Mouse (Mus musculus): ENCODE data around the gene Evl. TPM values are rescaled to one million over a fixed set of nuclear protein-coding genes. Genes with fewer than 3 reads are reported as not detected.

The Evl gene
- polyA plus RNA-seq, 1 experiment from 2014 or later = 232 TPM

DNA sequence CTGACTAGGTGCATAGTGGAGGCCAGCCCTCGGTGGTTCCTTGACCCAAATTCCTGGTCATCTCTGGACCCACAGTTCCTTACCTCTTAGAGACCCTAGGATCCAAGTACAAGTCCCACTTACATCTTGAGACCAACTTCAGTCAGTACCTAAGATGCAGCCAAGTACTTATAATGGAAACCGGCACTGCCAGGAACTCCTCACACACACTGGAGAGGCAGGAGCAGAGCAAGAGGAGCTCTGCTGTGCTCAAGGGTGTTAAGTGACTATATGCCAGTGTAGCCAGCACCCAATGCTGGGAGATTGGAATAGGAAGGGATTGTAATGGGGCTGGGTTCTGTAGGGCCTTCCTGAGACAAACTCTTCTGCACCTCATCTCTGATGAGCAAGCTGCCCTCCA lies 120.4 kb downstream of the Evl start:
- 87% methylated on average over 2 of the region's 2 CpGs for WGBS
- ATAC-seq = no peak
- H3K4me3 ChIP-seq (ENCODE audit: low read depth, low read length) = no peak overlapping the region
- H3K36me3 ChIP-seq (ENCODE audit: control insufficient read depth, insufficient read depth, low read length) = peaks cover 81% of the 10 kb centered on the region
- H3K4me2 ChIP-seq (ENCODE audit: low read length) = no peak overlapping the region
- H3K9ac ChIP-seq (ENCODE audit: low read length) = no peak overlapping the region
- DNase-seq (ENCODE audit: low spot score) = no peak
- H3K27ac ChIP-seq (ENCODE audit: low read depth, low read length) = no peak overlapping the region
- H3K27me3 ChIP-seq (replicated peaks; ENCODE audit: control insufficient read depth, insufficient read depth, low read length) = no peaks in the 10 kb centered on the region
- H3K9me3 ChIP-seq (replicated peaks; ENCODE audit: control insufficient read depth, low read length) = no peaks in the 10 kb centered on the region
- no peaks in the 10 kb centered on the region for H3K4me1 ChIP-seq (ENCODE audit: control insufficient read depth, insufficient read depth, low read length)

DNA sequence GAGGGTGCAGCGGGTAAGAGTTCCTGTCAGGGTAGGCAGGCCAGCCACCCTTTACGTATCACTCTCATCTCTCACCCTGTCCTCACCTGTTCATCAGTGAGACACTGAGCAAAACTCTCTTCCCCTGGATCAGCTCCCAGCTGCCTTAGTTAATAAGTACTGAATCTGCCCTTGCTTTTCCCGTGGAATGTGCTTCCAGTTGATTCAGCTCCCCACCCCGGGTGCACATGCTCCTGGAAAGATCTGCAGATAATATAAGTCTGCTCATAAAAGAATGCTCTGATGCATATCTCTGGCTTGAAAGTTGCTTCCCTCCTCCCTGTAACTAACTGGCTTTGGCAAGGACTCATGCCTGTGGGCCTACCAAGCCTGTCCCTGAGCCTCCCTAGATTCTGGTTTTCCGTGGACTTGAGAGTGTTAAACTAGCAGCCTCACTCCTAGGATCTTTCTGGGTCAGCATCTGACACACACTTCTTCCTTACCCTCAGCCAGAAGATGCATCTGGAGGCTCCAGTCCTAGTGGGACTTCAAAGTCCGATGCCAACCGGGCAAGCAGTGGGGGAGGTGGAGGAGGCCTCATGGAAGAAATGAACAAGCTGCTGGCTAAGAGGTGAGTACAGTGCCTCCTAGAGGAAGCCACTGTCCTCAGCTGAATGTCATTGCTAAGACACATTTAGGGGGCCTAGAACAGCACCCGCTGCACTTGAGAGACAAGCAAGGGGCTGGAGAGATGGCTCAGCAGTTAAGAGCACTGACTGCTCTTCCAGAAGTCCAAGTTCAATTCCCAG lies 121.3 kb downstream of the Evl start:
- H3K4me1 ChIP-seq (ENCODE audit: control insufficient read depth, insufficient read depth, low read length) = no peaks in the 10 kb centered on the region
- H3K27me3 ChIP-seq (replicated peaks; ENCODE audit: control insufficient read depth, insufficient read depth, low read length) = no peaks in the 10 kb centered on the region
- no peak for ATAC-seq
- H3K36me3 ChIP-seq (ENCODE audit: control insufficient read depth, insufficient read depth, low read length) = peaks cover 85% of the 10 kb centered on the region
- no peak overlapping the region for H3K9ac ChIP-seq (ENCODE audit: low read length)
- no peak overlapping the region for H3K27ac ChIP-seq (ENCODE audit: low read depth, low read length)
- H3K9me3 ChIP-seq (replicated peaks; ENCODE audit: control insufficient read depth, low read length) = no peaks in the 10 kb centered on the region
- H3K4me3 ChIP-seq (ENCODE audit: low read depth, low read length) = no peak overlapping the region
- DNase-seq (ENCODE audit: low spot score) = no peak
- WGBS = 83% methylated on average over 8 of the region's 8 CpGs
- H3K4me2 ChIP-seq (ENCODE audit: low read length) = no peak overlapping the region

GRCm38 (mm10) chr12:108677116-108677515 lies 122.6 kb downstream of the Evl start:
- Histone ChIP-seq H3K27ac (ENCODE audit: low read depth, low read length) (no peak overlapping the region), H3K36me3 (ENCODE audit: control insufficient read depth, insufficient read depth, low read length) (peaks cover 86% of the 10 kb centered on the region), H3K4me2 (ENCODE audit: low read length) (no peak overlapping the region), H3K4me3 (ENCODE audit: low read depth, low read length) (no peak overlapping the region), H3K4me1 (ENCODE audit: control insufficient read depth, insufficient read depth, low read length) (no peaks in the 10 kb centered on the region), H3K27me3 (replicated peaks; ENCODE audit: control insufficient read depth, insufficient read depth, low read length) (no peaks in the 10 kb centered on the region), H3K9ac (ENCODE audit: low read length) (no peak overlapping the region), H3K9me3 (replicated peaks; ENCODE audit: control insufficient read depth, low read length) (no peaks in the 10 kb centered on the region)
- no peak for DNase-seq (ENCODE audit: low spot score)
- no peak for ATAC-seq
- WGBS = 91% methylated on average over 5 of the region's 5 CpGs

DNA sequence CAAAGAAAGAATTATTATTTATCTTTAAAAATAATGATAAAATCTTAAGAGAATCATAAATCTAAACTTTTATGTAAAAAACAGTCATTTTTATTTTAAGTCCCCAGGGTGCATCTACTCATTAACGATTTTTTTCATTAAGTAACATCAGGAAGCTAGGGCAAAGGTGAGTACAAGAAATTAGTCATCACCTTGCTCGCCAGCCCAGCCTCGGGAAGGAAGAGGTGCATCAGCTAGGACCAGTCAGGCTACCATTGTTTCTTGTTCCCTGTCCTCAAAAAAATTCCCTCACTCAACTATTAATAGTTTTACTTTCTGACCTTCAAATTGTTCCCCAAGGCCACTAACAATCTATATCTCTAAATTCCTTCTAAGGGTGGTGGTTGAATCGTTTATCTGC lies 123.8 kb downstream of the Evl start:
- Histone ChIP-seq H3K27me3 (replicated peaks; ENCODE audit: control insufficient read depth, insufficient read depth, low read length) (no peaks in the 10 kb centered on the region), H3K4me1 (ENCODE audit: control insufficient read depth, insufficient read depth, low read length) (no peaks in the 10 kb centered on the region), H3K27ac (ENCODE audit: low read depth, low read length) (no peak overlapping the region), H3K36me3 (ENCODE audit: control insufficient read depth, insufficient read depth, low read length) (peaks cover 90% of the 10 kb centered on the region), H3K9me3 (replicated peaks; ENCODE audit: control insufficient read depth, low read length) (no peaks in the 10 kb centered on the region), H3K4me3 (ENCODE audit: low read depth, low read length) (no peak overlapping the region), H3K9ac (ENCODE audit: low read length) (no peak overlapping the region), H3K4me2 (ENCODE audit: low read length) (no peak overlapping the region)
- DNase-seq (ENCODE audit: low spot score) = no peak
- ATAC-seq = no peak
- 83% methylated on average over 4 of the region's 4 CpGs for WGBS

DNA sequence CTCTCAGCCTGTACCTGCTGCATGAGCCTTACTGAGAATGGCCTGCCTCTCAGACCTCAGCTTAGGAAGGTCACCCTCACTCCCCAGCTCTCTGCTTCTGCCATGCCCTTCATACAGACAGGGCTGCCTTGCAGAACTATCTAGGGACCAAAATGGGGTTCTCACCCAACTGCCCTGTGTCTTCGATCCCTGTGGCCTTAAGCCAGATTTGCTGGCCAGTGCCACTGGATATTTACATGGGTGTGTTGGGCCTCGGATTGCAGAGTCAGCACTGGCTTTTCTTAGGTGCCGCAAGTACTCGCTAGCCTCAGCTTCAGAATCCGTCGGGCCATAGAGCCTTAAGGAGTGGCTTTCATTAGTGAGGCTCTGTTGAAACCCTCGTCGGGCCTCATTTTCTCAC lies 126.3 kb downstream of the Evl start:
- Histone ChIP-seq H3K27ac (ENCODE audit: low read depth, low read length) (no peak overlapping the region), H3K9ac (ENCODE audit: low read length) (no peak overlapping the region), H3K27me3 (replicated peaks; ENCODE audit: control insufficient read depth, insufficient read depth, low read length) (no peaks in the 10 kb centered on the region), H3K36me3 (ENCODE audit: control insufficient read depth, insufficient read depth, low read length) (peaks cover 92% of the 10 kb centered on the region), H3K4me3 (ENCODE audit: low read depth, low read length) (no peak overlapping the region), H3K9me3 (replicated peaks; ENCODE audit: control insufficient read depth, low read length) (no peaks in the 10 kb centered on the region), H3K4me2 (ENCODE audit: low read length) (no peak overlapping the region), H3K4me1 (ENCODE audit: control insufficient read depth, insufficient read depth, low read length) (no peaks in the 10 kb centered on the region)
- WGBS = 94% methylated on average over 8 of the region's 8 CpGs
- DNase-seq (ENCODE audit: low spot score) = no peak
- no peak for ATAC-seq

DNA sequence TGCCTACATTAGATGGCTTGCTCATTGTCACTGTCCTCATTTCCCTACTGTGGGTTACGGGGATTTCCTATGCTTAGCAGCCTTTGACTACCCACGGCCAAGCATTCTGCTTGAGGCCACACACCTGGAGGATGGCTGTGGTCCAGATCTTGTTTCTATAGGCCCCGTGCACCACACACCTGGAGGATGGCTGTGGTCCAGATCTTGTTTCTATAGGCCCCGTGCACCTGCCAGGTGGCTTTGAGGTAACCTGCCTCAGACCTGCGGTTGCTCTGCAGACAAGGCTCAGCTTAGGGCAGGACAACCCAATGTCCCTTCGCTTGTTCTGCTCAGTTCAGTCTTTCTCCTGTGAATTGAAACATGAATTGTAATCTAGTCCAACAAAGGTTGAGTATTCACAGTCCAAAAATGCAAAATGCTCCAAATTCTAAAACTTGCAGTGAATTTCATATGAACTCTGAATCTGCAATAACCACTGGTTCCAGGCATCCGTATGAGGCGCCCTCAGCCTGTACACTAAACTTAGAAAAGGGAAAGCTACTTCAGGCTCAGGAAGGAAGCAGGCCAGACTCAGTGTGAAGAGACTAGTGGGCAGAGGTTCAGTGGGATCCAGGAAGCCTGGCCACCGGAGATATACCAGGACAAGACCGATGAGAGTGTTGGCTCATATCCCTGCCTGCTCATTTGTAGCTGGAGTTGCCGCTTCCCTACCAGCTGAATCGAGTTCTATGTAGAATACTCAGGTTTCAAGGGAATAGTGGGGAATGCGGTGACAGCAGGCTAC lies 127.9 kb downstream of the Evl start:
- H3K9me3 ChIP-seq (replicated peaks; ENCODE audit: control insufficient read depth, low read length) = no peaks in the 10 kb centered on the region
- ATAC-seq = no peak

DNA sequence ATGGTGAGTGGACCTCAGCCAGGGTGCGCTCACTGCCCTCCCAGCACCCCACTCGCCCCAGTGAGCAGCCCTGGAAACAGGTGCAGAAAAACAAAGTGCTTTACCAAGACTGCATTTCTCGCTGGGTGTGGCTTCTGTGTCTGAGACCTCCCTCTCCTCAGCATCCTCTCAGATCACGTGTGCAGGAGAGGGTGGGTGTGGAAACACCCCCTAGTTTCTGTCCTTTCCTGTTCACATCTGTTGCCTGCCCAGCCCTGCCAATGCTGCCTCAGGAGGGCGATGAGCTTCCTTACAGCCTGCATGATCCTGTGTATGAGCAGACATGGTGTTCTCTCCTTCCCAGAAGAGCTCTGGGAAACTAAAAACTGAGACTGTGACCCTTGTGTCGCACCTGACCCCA lies 131.9 kb downstream of the Evl start:
- H3K4me1 ChIP-seq (ENCODE audit: control insufficient read depth, insufficient read depth, low read length) = no peaks in the 10 kb centered on the region
- H3K27me3 ChIP-seq (replicated peaks; ENCODE audit: control insufficient read depth, insufficient read depth, low read length) = no peaks in the 10 kb centered on the region
- no peak overlapping the region for H3K27ac ChIP-seq (ENCODE audit: low read depth, low read length)
- no peak overlapping the region for H3K4me3 ChIP-seq (ENCODE audit: low read depth, low read length)
- H3K9ac ChIP-seq (ENCODE audit: low read length) = no peak overlapping the region
- peaks cover 82% of the 10 kb centered on the region for H3K36me3 ChIP-seq (ENCODE audit: control insufficient read depth, insufficient read depth, low read length)
- no peak for DNase-seq (ENCODE audit: low spot score)
- H3K4me2 ChIP-seq (ENCODE audit: low read length) = no peak overlapping the region
- 87% methylated on average over 6 of the region's 6 CpGs for WGBS
- ATAC-seq = no peak
- no peaks in the 10 kb centered on the region for H3K9me3 ChIP-seq (replicated peaks; ENCODE audit: control insufficient read depth, low read length)

More for the DNA sequence above, 127.9 kb downstream of the Evl start:
- WGBS = 90% methylated on average over 13 of the region's 13 CpGs
- Histone ChIP-seq H3K9ac (ENCODE audit: low read length) (no peak overlapping the region), H3K4me1 (ENCODE audit: control insufficient read depth, insufficient read depth, low read length) (no peaks in the 10 kb centered on the region), H3K27ac (ENCODE audit: low read depth, low read length) (no peak overlapping the region), H3K4me3 (ENCODE audit: low read depth, low read length) (no peak overlapping the region), H3K36me3 (ENCODE audit: control insufficient read depth, insufficient read depth, low read length) (peaks cover 92% of the 10 kb centered on the region), H3K27me3 (replicated peaks; ENCODE audit: control insufficient read depth, insufficient read depth, low read length) (no peaks in the 10 kb centered on the region), H3K4me2 (ENCODE audit: low read length) (no peak overlapping the region)
- no peak for DNase-seq (ENCODE audit: low spot score)

DNA sequence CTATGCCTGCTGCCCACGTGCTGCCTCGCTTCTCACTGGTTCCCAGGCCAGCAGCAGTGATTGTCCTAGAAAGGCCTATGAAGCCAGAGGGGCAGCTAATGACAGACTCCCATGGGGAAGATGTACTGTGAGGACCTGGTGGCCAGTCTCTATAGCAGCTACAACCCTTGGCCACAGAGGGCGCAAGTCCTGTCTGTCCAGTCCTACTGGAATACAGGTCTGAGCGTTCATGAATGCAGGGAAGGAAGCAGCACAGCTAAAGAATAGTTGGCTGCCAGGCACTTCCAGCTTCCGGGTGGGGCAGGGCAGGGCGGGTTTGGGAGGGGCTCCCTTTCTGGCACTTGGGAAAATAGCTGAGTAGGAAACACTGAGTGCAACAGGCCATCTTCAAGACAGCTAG lies 132.4 kb downstream of the Evl start:
- Histone ChIP-seq H3K27ac (ENCODE audit: low read depth, low read length) (no peak overlapping the region), H3K9me3 (replicated peaks; ENCODE audit: control insufficient read depth, low read length) (no peaks in the 10 kb centered on the region), H3K4me3 (ENCODE audit: low read depth, low read length) (no peak overlapping the region), H3K36me3 (ENCODE audit: control insufficient read depth, insufficient read depth, low read length) (peaks cover 77% of the 10 kb centered on the region), H3K27me3 (replicated peaks; ENCODE audit: control insufficient read depth, insufficient read depth, low read length) (no peaks in the 10 kb centered on the region), H3K4me1 (ENCODE audit: control insufficient read depth, insufficient read depth, low read length) (no peaks in the 10 kb centered on the region), H3K4me2 (ENCODE audit: low read length) (no peak overlapping the region), H3K9ac (ENCODE audit: low read length) (no peak overlapping the region)
- ATAC-seq (no peak), DNase-seq (ENCODE audit: low spot score) (no peak)
- WGBS = 74% methylated on average over 6 of the region's 6 CpGs

- no peaks in the 10 kb centered on the region for H3K9me3 ChIP-seq (replicated peaks; ENCODE audit: control insufficient read depth, low read length)
- no peaks in the 10 kb centered on the region for H3K4me1 ChIP-seq (ENCODE audit: control insufficient read depth, insufficient read depth, low read length)
- H3K4me3 ChIP-seq (ENCODE audit: low read depth, low read length) = no peak overlapping the region
- 94% methylated on average over 9 of the region's 9 CpGs for WGBS
- DNase-seq (ENCODE audit: low spot score) (no peak), ATAC-seq (no peak)
- H3K36me3 ChIP-seq (ENCODE audit: control insufficient read depth, insufficient read depth, low read length) = peaks cover 55% of the 10 kb centered on the region
- H3K27me3 ChIP-seq (replicated peaks; ENCODE audit: control insufficient read depth, insufficient read depth, low read length) = no peaks in the 10 kb centered on the region
- no peak overlapping the region for H3K4me2 ChIP-seq (ENCODE audit: low read length)
- H3K9ac ChIP-seq (ENCODE audit: low read length) = no peak overlapping the region
- H3K27ac ChIP-seq (ENCODE audit: low read depth, low read length) = no peak overlapping the region
These were observed 134.6 kb downstream of the Evl start for GRCm38 (mm10) chr12:108689167-108689566.
